Mouse (Mus musculus) ES-Bruce4 (cell line): Measurements from ENCODE around the gene Atg13.

Experiments
- CTCF ChIP-seq: IDR thresholded peaks from one replicate; pipeline ENCODE4 v1.8.1; 2011; ENCODE audit warnings: low read depth, low read length
- POLR2A ChIP-seq: IDR thresholded peaks from one replicate; pipeline ENCODE4 v1.8.1; 2011; ENCODE audit warnings: low read length; ENCODE audit not compliant: insufficient read depth

DNA sequence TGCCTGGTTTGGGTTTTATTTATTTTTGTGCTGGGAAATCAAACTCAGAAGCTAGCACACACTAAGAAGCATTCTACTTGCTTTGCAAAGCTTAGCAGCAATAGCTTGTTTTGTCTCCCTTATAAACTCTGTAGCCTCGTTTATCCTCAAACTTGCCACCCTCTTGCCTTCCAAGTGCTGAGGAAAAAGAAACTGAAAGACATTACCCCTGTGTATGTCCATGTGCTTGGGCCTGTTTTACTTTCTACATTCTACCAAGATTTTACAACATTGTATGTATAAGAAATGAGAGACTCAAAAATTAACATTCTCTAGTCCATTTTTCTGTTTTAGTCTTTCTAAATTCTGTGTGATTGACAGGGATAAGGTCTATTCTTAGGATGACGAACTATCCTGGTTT is 14.3 kb upstream of the Atg13 start:
- TF ChIP-seq POLR2A: no peak
- no peak for TF ChIP-seq CTCF
